Mouse (Mus musculus): ENCODE measurements at regions not wholly inside any gene's neighbourhood (a gene's known extent, or its start where the extent isn't known, plus 50 kb on each side); places are given as distances from the start of the nearest gene placed in this dataset.
A peak's percentile ranks its signal among the peaks of the same experiment; 100 is the strongest.

- intact Hi-C loops (cut with DNase I) = no loop called here
- no peaks in the 10 kb centered on the region for H3K79me2 ChIP-seq (replicated peaks; ENCODE audit: control insufficient read depth, insufficient read depth, low read length)
- WGBS = 67% methylated on average over 10 of the region's 10 CpGs
- DNase-seq = peak; percentile 11 to 21
- TF ChIP-seq CTCF (IDR thresholded peaks at IDR 0.05) (no peak), EP300 (IDR thresholded peaks at IDR 0.05; ENCODE audit: insufficient read depth, low read depth, low read length) (no peak), POLR2A (IDR thresholded peaks at IDR 0.05; ENCODE audit: insufficient read depth, low read depth, low read length) (no peak)
- H3K36me3 ChIP-seq (ENCODE audit: control insufficient read depth, insufficient read depth, low read length) = no peaks in the 10 kb centered on the region
- H3K27ac ChIP-seq = no peak overlapping the region
- no peak overlapping the region for H3K9ac ChIP-seq (ENCODE audit: low read depth, low read length)
- H3K4me3 ChIP-seq = no peak overlapping the region
- H3K4me1 ChIP-seq (ENCODE audit: control insufficient read depth, insufficient read depth, low read length) = no peaks in the 10 kb centered on the region
- H3K27me3 ChIP-seq (ENCODE audit: control insufficient read depth, insufficient read depth, low read length) = no peaks in the 10 kb centered on the region
Measured at GRCm38 (mm10) chr4:81970472-81970871, 527.9 kb upstream of the Mpdz start.

- Histone ChIP-seq H3K27ac (no peak overlapping the region), H3K79me2 (replicated peaks; ENCODE audit: control insufficient read depth, insufficient read depth, low read length) (no peaks in the 10 kb centered on the region), H3K4me3 (no peak overlapping the region), H3K9ac (ENCODE audit: low read depth, low read length) (no peak overlapping the region), H3K36me3 (ENCODE audit: control insufficient read depth, insufficient read depth, low read length) (no peaks in the 10 kb centered on the region), H3K27me3 (ENCODE audit: control insufficient read depth, insufficient read depth, low read length) (no peaks in the 10 kb centered on the region), H3K4me1 (ENCODE audit: control insufficient read depth, insufficient read depth, low read length) (no peaks in the 10 kb centered on the region)
- no peak for TF ChIP-seq CTCF (IDR thresholded peaks at IDR 0.05)
- no peak for TF ChIP-seq POLR2A (IDR thresholded peaks at IDR 0.05; ENCODE audit: insufficient read depth, low read depth, low read length)
- TF ChIP-seq EP300 (IDR thresholded peaks at IDR 0.05; ENCODE audit: insufficient read depth, low read depth, low read length) = no peak
- intact Hi-C loops (cut with DNase I) = no loop called here
- WGBS = 55% methylated on average over 3 of the region's 3 CpGs
- no peak for DNase-seq
Measured at GRCm38 (mm10) chr4:81969621-81970115, 527.1 kb upstream of the Mpdz start.

- WGBS = 96% methylated on average over 1 of the region's 1 CpGs
- Histone ChIP-seq H3K27me3 (ENCODE audit: control insufficient read depth, insufficient read depth, low read length) (no peaks in the 10 kb centered on the region), H3K79me2 (replicated peaks; ENCODE audit: control insufficient read depth, insufficient read depth, low read length) (no peaks in the 10 kb centered on the region), H3K9ac (ENCODE audit: low read depth, low read length) (no peak overlapping the region), H3K36me3 (ENCODE audit: control insufficient read depth, insufficient read depth, low read length) (no peaks in the 10 kb centered on the region), H3K4me1 (ENCODE audit: control insufficient read depth, insufficient read depth, low read length) (no peaks in the 10 kb centered on the region), H3K4me3 (no peak overlapping the region), H3K27ac (no peak overlapping the region)
- TF ChIP-seq CTCF (IDR thresholded peaks at IDR 0.05) (no peak), EP300 (IDR thresholded peaks at IDR 0.05; ENCODE audit: insufficient read depth, low read depth, low read length) (no peak), POLR2A (IDR thresholded peaks at IDR 0.05; ENCODE audit: insufficient read depth, low read depth, low read length) (no peak)
- intact Hi-C loops (cut with DNase I) = no loop called here
- DNase-seq = no peak
Measured at GRCm38 (mm10) chr4:81966054-81966623, 523.5 kb upstream of the Mpdz start.

GRCm38 (mm10) chr4:81963112-81963511 is 520.5 kb upstream of the Mpdz start:
- H3K27me3 ChIP-seq (ENCODE audit: control insufficient read depth, insufficient read depth, low read length) = no peaks in the 10 kb centered on the region
- no peak for DNase-seq
- H3K4me3 ChIP-seq = no peak overlapping the region
- no peak overlapping the region for H3K9ac ChIP-seq (ENCODE audit: low read depth, low read length)
- H3K27ac ChIP-seq = no peak overlapping the region
- no peaks in the 10 kb centered on the region for H3K4me1 ChIP-seq (ENCODE audit: control insufficient read depth, insufficient read depth, low read length)
- 80% methylated on average over 10 of the region's 10 CpGs for WGBS
- H3K79me2 ChIP-seq (replicated peaks; ENCODE audit: control insufficient read depth, insufficient read depth, low read length) = no peaks in the 10 kb centered on the region
- intact Hi-C loops (cut with DNase I) = no loop called here
- TF ChIP-seq EP300 (IDR thresholded peaks at IDR 0.05; ENCODE audit: insufficient read depth, low read depth, low read length) (no peak), POLR2A (IDR thresholded peaks at IDR 0.05; ENCODE audit: insufficient read depth, low read depth, low read length) (no peak), CTCF (IDR thresholded peaks at IDR 0.05) (no peak)
- H3K36me3 ChIP-seq (ENCODE audit: control insufficient read depth, insufficient read depth, low read length) = no peaks in the 10 kb centered on the region

GRCm38 (mm10) chr4:81962586-81962985 is 520.0 kb upstream of the Mpdz start:
- TF ChIP-seq EP300 (IDR thresholded peaks at IDR 0.05; ENCODE audit: insufficient read depth, low read depth, low read length) (no peak), POLR2A (IDR thresholded peaks at IDR 0.05; ENCODE audit: insufficient read depth, low read depth, low read length) (no peak), CTCF (IDR thresholded peaks at IDR 0.05) (no peak)
- H3K27ac ChIP-seq = no peak overlapping the region
- H3K27me3 ChIP-seq (ENCODE audit: control insufficient read depth, insufficient read depth, low read length) = no peaks in the 10 kb centered on the region
- no peaks in the 10 kb centered on the region for H3K36me3 ChIP-seq (ENCODE audit: control insufficient read depth, insufficient read depth, low read length)
- WGBS = 73% methylated on average over 5 of the region's 5 CpGs
- H3K79me2 ChIP-seq (replicated peaks; ENCODE audit: control insufficient read depth, insufficient read depth, low read length) = no peaks in the 10 kb centered on the region
- intact Hi-C loops (cut with DNase I) = no loop called here
- H3K4me3 ChIP-seq = no peak overlapping the region
- no peaks in the 10 kb centered on the region for H3K4me1 ChIP-seq (ENCODE audit: control insufficient read depth, insufficient read depth, low read length)
- DNase-seq = no peak
- H3K9ac ChIP-seq (ENCODE audit: low read depth, low read length) = no peak overlapping the region

- no peak for TF ChIP-seq EP300 (IDR thresholded peaks at IDR 0.05; ENCODE audit: insufficient read depth, low read depth, low read length)
- TF ChIP-seq POLR2A (IDR thresholded peaks at IDR 0.05; ENCODE audit: insufficient read depth, low read depth, low read length) = no peak
- TF ChIP-seq CTCF (IDR thresholded peaks at IDR 0.05) = no peak
- Histone ChIP-seq H3K9ac (ENCODE audit: low read depth, low read length) (no peak overlapping the region), H3K4me1 (ENCODE audit: control insufficient read depth, insufficient read depth, low read length) (no peaks in the 10 kb centered on the region), H3K4me3 (no peak overlapping the region), H3K79me2 (replicated peaks; ENCODE audit: control insufficient read depth, insufficient read depth, low read length) (no peaks in the 10 kb centered on the region), H3K27ac (no peak overlapping the region), H3K27me3 (ENCODE audit: control insufficient read depth, insufficient read depth, low read length) (no peaks in the 10 kb centered on the region), H3K36me3 (ENCODE audit: control insufficient read depth, insufficient read depth, low read length) (no peaks in the 10 kb centered on the region)
- DNase-seq = no peak
- WGBS = 84% methylated on average over 16 of the region's 16 CpGs
- intact Hi-C loops (cut with DNase I) = no loop called here
Measured at GRCm38 (mm10) chr4:81960552-81961534, 518.2 kb upstream of the Mpdz start.
